ENCODE assay signal across 9 mouse cellular contexts in genomic region chr4:62274841-62275536, GRCm38 (mm10). TPM values are rescaled to one million over a fixed set of nuclear protein-coding genes. Genes with fewer than 3 reads are reported as not detected.
DNase-seq lines count a peak whose midpoint lies in the region; ATAC-seq lines count a peak whose summit lies in the region.
"Had no signal": no experiment of that assay in that cellular context is flagged by ENCODE, and none has a peak within 500 bp of the region (broad histone marks: within the 10 kb centered on the region; RNA-seq: fewer than 3 reads in every experiment).

No protein-coding gene starts in this region.

- no peaks in the 10 kb centered on the region for H3K9me3 ChIP-seq in kidney, embryonic 14.5 days (ENCODE audit: control insufficient read depth, low read length)
- H3K9me3 ChIP-seq in hindbrain, embryonic 15.5 days: no peaks in the 10 kb centered on the region
- H3K9me3 ChIP-seq in neural tube, embryonic 14.5 days (ENCODE audit: control insufficient read depth, low read length): no peaks in the 10 kb centered on the region
- H3K9me3 ChIP-seq: limb, embryonic 12.5 days had no signal

- H3K9ac ChIP-seq in kidney, embryonic 14.5 days (ENCODE audit: low read depth, low read length): no peak overlapping the region
- no peak overlapping the region for H3K9ac ChIP-seq in hindbrain, embryonic 15.5 days
- no peak overlapping the region for H3K9ac ChIP-seq in neural tube, embryonic 14.5 days (replicated peaks; ENCODE audit: low read depth, low read length)
- H3K9ac ChIP-seq: limb, embryonic 12.5 days had no signal

- WGBS in kidney, embryonic 14.5 days: 29% methylated on average over 12 of the region's 12 CpGs
- 3% methylated on average over 12 of the region's 12 CpGs for WGBS in hindbrain, embryonic 15.5 days
- WGBS in neural tube, embryonic 14.5 days: 6% methylated on average over 12 of the region's 12 CpGs

- no peak for DNase-seq in kidney, adult 8-10 months
- DNase-seq in embryo, embryonic 10 days (ENCODE audit: low spot score): peak; percentile 84
- no peak for DNase-seq in cerebellum, adult 18-20 months
- no peak for DNase-seq in urinary bladder, postnatal 14 days (ENCODE audit: low spot score)
- no peak for DNase-seq in cerebellum, adult 9-11 months

- H3K36me3 ChIP-seq in kidney, embryonic 14.5 days (ENCODE audit: control insufficient read depth, insufficient read depth, low read length): no peaks in the 10 kb centered on the region
- no peaks in the 10 kb centered on the region for H3K36me3 ChIP-seq in hindbrain, embryonic 15.5 days
- H3K36me3 ChIP-seq in neural tube, embryonic 14.5 days (ENCODE audit: control insufficient read depth, insufficient read depth, low read length): no peaks in the 10 kb centered on the region
- H3K36me3 ChIP-seq: limb, embryonic 12.5 days had no signal

- H3K4me2 ChIP-seq in kidney, embryonic 14.5 days (replicated peaks; ENCODE audit: low read depth, low read length): no peak overlapping the region
- H3K4me2 ChIP-seq in hindbrain, embryonic 15.5 days: no peak overlapping the region
- no peak overlapping the region for H3K4me2 ChIP-seq in neural tube, embryonic 14.5 days (ENCODE audit: low read depth, low read length)
- H3K4me2 ChIP-seq: limb, embryonic 12.5 days had no signal

- no peaks in the 10 kb centered on the region for H3K27me3 ChIP-seq in kidney, embryonic 14.5 days (ENCODE audit: control insufficient read depth, insufficient read depth, low read length)
- no peaks in the 10 kb centered on the region for H3K27me3 ChIP-seq in hindbrain, embryonic 15.5 days
- no peaks in the 10 kb centered on the region for H3K27me3 ChIP-seq in neural tube, embryonic 14.5 days (ENCODE audit: control insufficient read depth, insufficient read depth, low read length)
- H3K27me3 ChIP-seq: limb, embryonic 12.5 days had no signal

- H3K4me1 ChIP-seq in kidney, embryonic 14.5 days (ENCODE audit: control insufficient read depth, insufficient read depth, low read length): no peaks in the 10 kb centered on the region
- H3K4me1 ChIP-seq in hindbrain, embryonic 15.5 days (replicated peaks): 0 out of 2 replicates have a peak, but pooled peaks cover 3% of the 10 kb centered on the region
- no peaks in the 10 kb centered on the region for H3K4me1 ChIP-seq in neural tube, embryonic 14.5 days (ENCODE audit: control insufficient read depth, insufficient read depth, low read length)
- H3K4me1 ChIP-seq: limb, embryonic 12.5 days had no signal

- H3K4me3 ChIP-seq in kidney, embryonic 14.5 days (ENCODE audit: low read length): no peak overlapping the region
- H3K4me3 ChIP-seq in hindbrain, embryonic 15.5 days: no peak overlapping the region
- H3K4me3 ChIP-seq in neural tube, embryonic 14.5 days (ENCODE audit: low read depth, low read length): no peak overlapping the region
- H3K4me3 ChIP-seq: limb, embryonic 12.5 days had no signal

- H3K27ac ChIP-seq in kidney, embryonic 14.5 days (ENCODE audit: low read depth, low read length): no peak overlapping the region
- no peak overlapping the region for H3K27ac ChIP-seq in hindbrain, embryonic 15.5 days (replicated peaks)
- no peak overlapping the region; the same call in 1 of the 2 replicates for H3K27ac ChIP-seq in neural tube, embryonic 14.5 days (ENCODE audit: low read depth, low read length)
- H3K27ac ChIP-seq: limb, embryonic 12.5 days had no signal

- ATAC-seq in kidney, embryonic 14.5 days (ENCODE audit: low FRiP score, low TSS enrichment): peak; percentile 60
- ATAC-seq in hindbrain, embryonic 15.5 days (ENCODE audit: low FRiP score, low read depth): peak; percentile 83
- ATAC-seq in neural tube, embryonic 14.5 days (ENCODE audit: low read depth): peak; percentile 91

RNA-seq across cellular contexts. Expression of gene Slc31a2, which starts 12.6 kb away (rescaled TPM):
- polyA plus RNA-seq in kidney, embryonic 14.5 days (2014; fragmentation: Nextera tagmentation; extraction: Ambion mirVana): 18.0 and 19.9 TPM in 2 replicates
- polyA plus RNA-seq in hindbrain, embryonic 15.5 days (2015; fragmentation: Nextera tagmentation; extraction: Ambion mirVana): 16.7 and 19.5 TPM in 2 replicates
- polyA plus RNA-seq in neural tube, embryonic 14.5 days (2014; fragmentation: Nextera tagmentation; extraction: Ambion mirVana): 10.9 and 17.5 TPM in 2 replicates

RNA-seq across cellular contexts. Expression of gene Zfp37, which starts 44.1 kb away (rescaled TPM):
- polyA plus RNA-seq in kidney, embryonic 14.5 days (2014; fragmentation: Nextera tagmentation; extraction: Ambion mirVana): 10.0 and 15.5 TPM in 2 replicates
- 24.4 and 28.3 TPM in 2 replicates for polyA plus RNA-seq in hindbrain, embryonic 15.5 days (2015; fragmentation: Nextera tagmentation; extraction: Ambion mirVana)
- polyA plus RNA-seq in neural tube, embryonic 14.5 days (2014; fragmentation: Nextera tagmentation; extraction: Ambion mirVana): 38.7 and 40.8 TPM in 2 replicates
